In genomic region chr3:83416536-83416935, GRCm38 (mm10) we compare ENCODE assay signal across 8 mouse cellular contexts.
DNase-seq lines count a peak whose midpoint lies in the region; ATAC-seq and TF ChIP-seq lines count a peak whose summit lies in the region.

No protein-coding gene starts in this region.

- no peak for ATAC-seq in lung, postnatal 0 days
- no peak for ATAC-seq in megakaryocyte progenitor cell, adult 5-6 weeks (replicated peaks; ENCODE audit: poor library complexity)
- no peak for ATAC-seq in forebrain, embryonic 12.5 days (ENCODE audit: low FRiP score)

- no peak overlapping the region for H3K4me2 ChIP-seq in lung, postnatal 0 days (replicated peaks; ENCODE audit: low read depth, low read length)
- H3K4me2 ChIP-seq in forebrain, embryonic 12.5 days: no peak overlapping the region

- DNase-seq in embryo, embryonic 10 days (ENCODE audit: low spot score): peak; percentile 56
- no peak for DNase-seq in embryo, embryonic 9.5 days (ENCODE audit: extremely low spot score)
- DNase-seq in left cerebral cortex, adult 18-20 months (ENCODE audit: low spot score in 2 of 2): peak; percentile 6 to 12
- DNase-seq in left cerebral cortex, adult 11 months (ENCODE audit: low spot score): no peak
- DNase-seq in adrenal gland, postnatal 14 days: peak; percentile 69
- DNase-seq in lung, postnatal 0 days (ENCODE audit: low spot score): peak; percentile 12

- H3K27me3 ChIP-seq in lung, postnatal 0 days (replicated peaks; ENCODE audit: insufficient read depth, low read length): no peaks in the 10 kb centered on the region
- no peaks in the 10 kb centered on the region for H3K27me3 ChIP-seq in forebrain, embryonic 12.5 days

- peak; percentile 66 for TF ChIP-seq CTCF in lung, postnatal 0 days (IDR thresholded peaks at IDR 0.05)

- H3K36me3 ChIP-seq in lung, postnatal 0 days (ENCODE audit: insufficient read depth, low read length): no peaks in the 10 kb centered on the region
- H3K36me3 ChIP-seq in forebrain, embryonic 12.5 days (replicated peaks): no peaks in the 10 kb centered on the region

- no peak overlapping the region for H3K27ac ChIP-seq in lung, postnatal 0 days (ENCODE audit: low read length)
- no peak overlapping the region for H3K27ac ChIP-seq in forebrain, embryonic 12.5 days

- H3K4me1 ChIP-seq in lung, postnatal 0 days (ENCODE audit: insufficient read depth, low read depth, low read length): no peaks in the 10 kb centered on the region
- H3K4me1 ChIP-seq in forebrain, embryonic 12.5 days: no peaks in the 10 kb centered on the region

- no peaks in the 10 kb centered on the region for H3K9me3 ChIP-seq in lung, postnatal 0 days (ENCODE audit: low read length)
- H3K9me3 ChIP-seq in forebrain, embryonic 12.5 days: no peaks in the 10 kb centered on the region

- no peak overlapping the region for H3K9ac ChIP-seq in lung, postnatal 0 days (replicated peaks; ENCODE audit: low read depth)
- H3K9ac ChIP-seq in forebrain, embryonic 12.5 days: no peak overlapping the region

- TF ChIP-seq EP300 in lung, postnatal 0 days (IDR thresholded peaks at IDR 0.05): no peak

- H3K4me3 ChIP-seq in lung, postnatal 0 days (ENCODE audit: low read depth, low read length): no peak overlapping the region
- H3K4me3 ChIP-seq in forebrain, embryonic 12.5 days (replicated peaks): no peak overlapping the region

Comparison
In these comparisons a context has a peak if more than half of its experiments do, and no peak if none do; other contexts are left out.
1. DNase-seq: peak in embryo, embryonic 10 days (single experiment), left cerebral cortex, adult 18-20 months (2 of 2), adrenal gland, postnatal 14 days (single experiment) and lung, postnatal 0 days (single experiment); none in embryo, embryonic 9.5 days (single experiment) and left cerebral cortex, adult 11 months (single experiment).